Mouse (Mus musculus) megakaryocyte progenitor cell, adult 5-6 weeks (primary cell): ENCODE measurements around the gene Vipas39. TPM values are rescaled to one million over a fixed set of nuclear protein-coding genes. Genes with fewer than 3 reads are reported as not detected.

Experiments used
- ATAC-seq: replicated peaks from 2 replicates; pipeline ENCODE4 v1.8.0; 2016; ENCODE audit warnings: mild to moderate bottlenecking, moderate TSS enrichment, inconsistent platforms; ENCODE audit not compliant: poor library complexity
- total RNA-seq, 2 experiments: library from RNA; stranded (forward) in 1 of 2; stranded (reverse) in 1 of 2; fragments of 157-497, 149-512 nt in 1 of 2; fragments of 200-1000 nt in 1 of 2; gene quantifications; 2 replicates each; pipeline versions ENCODE4 v1.2.3 to v1.2.4; 2015 to 2017

Vipas39 gene
- total RNA-seq, 2 experiments from 2014 or later: 24.7 to 40.1 TPM

GRCm38 (mm10) chr12:87199973-87200586 lies 66.0 kb downstream of the Vipas39 start, which contains the start of gene Tmed8:
TSS of gene Tmed8 (minus strand) at chr12:87200454.
- peak; percentile 82 for ATAC-seq

- peak; percentile 30 for ATAC-seq
Measured at GRCm38 (mm10) chr12:87199206-87199972, 66.7 kb downstream of the Vipas39 start, which contains the start of gene Samd15. TSS of gene Samd15 (plus strand) at chr12:87199723.

GRCm38 (mm10) chr12:87198792-87199191 lies 67.3 kb downstream of the Vipas39 start:
- no peak for ATAC-seq

GRCm38 (mm10) chr12:87196310-87196709 lies 69.7 kb downstream of the Vipas39 start:
- ATAC-seq: no peak

- ATAC-seq: no peak
Measured at GRCm38 (mm10) chr12:87195069-87195468, 71.0 kb downstream of the Vipas39 start.

GRCm38 (mm10) chr12:87193008-87193407 lies 73.0 kb downstream of the Vipas39 start:
- ATAC-seq: peak; percentile 74

Other genes starting within 250 kb of the Vipas39 start
- gene Tmem63c, start 244.9 kb downstream of the Vipas39 start, total RNA-seq (2015): not detected in 2 replicates
- gene Tmem63c, start 244.9 kb downstream of the Vipas39 start, total RNA-seq (2017): not detected in 2 replicates
- gene Ngb, start 163.7 kb downstream of the Vipas39 start, total RNA-seq (2015): 0.49 TPM in 1 of 2 replicates, not detected in the other
- 0.51 and 0.75 TPM in 2 replicates for gene Ngb, start 163.7 kb downstream of the Vipas39 start, total RNA-seq (2017)
- gene Gstz1, start 119.1 kb downstream of the Vipas39 start, total RNA-seq (2015): 30.9 and 31.3 TPM in 2 replicates
- 26.1 and 27.1 TPM in 2 replicates for gene Gstz1, start 119.1 kb downstream of the Vipas39 start, total RNA-seq (2017)
- 6.4 and 7.7 TPM in 2 replicates for gene Pomt2, start 118.3 kb downstream of the Vipas39 start, total RNA-seq (2015)
- 10.3 and 10.9 TPM in 2 replicates for gene Pomt2, start 118.3 kb downstream of the Vipas39 start, total RNA-seq (2017)
- gene Samd15, start 66.5 kb downstream of the Vipas39 start, total RNA-seq (2015): 0.61 and 1.2 TPM in 2 replicates
- 0.47 and 0.75 TPM in 2 replicates for gene Samd15, start 66.5 kb downstream of the Vipas39 start, total RNA-seq (2017)
- gene Tmed8, start 65.8 kb downstream of the Vipas39 start, total RNA-seq (2015): 5.9 and 7.0 TPM in 2 replicates
- 6.5 and 7.5 TPM in 2 replicates for gene Tmed8, start 65.8 kb downstream of the Vipas39 start, total RNA-seq (2017)
- 0.30 TPM in 1 of 2 replicates, not detected in the other for gene Noxred1, start 27.5 kb downstream of the Vipas39 start, total RNA-seq (2015)
- gene Noxred1, start 27.5 kb downstream of the Vipas39 start, total RNA-seq (2017): 0.24 and 0.50 TPM in 2 replicates
- gene Ahsa1, start 223 bp upstream of the Vipas39 start, total RNA-seq (2015): 97.9 and 114 TPM in 2 replicates
- gene Ahsa1, start 223 bp upstream of the Vipas39 start, total RNA-seq (2017): 313 and 335 TPM in 2 replicates
- not detected in 2 replicates for gene Ism2, start 33.4 kb upstream of the Vipas39 start, total RNA-seq (2015)
- not detected in 2 replicates for gene Ism2, start 33.4 kb upstream of the Vipas39 start, total RNA-seq (2017)
- gene Sptlc2, start 122.1 kb upstream of the Vipas39 start, total RNA-seq (2015): 199 and 210 TPM in 2 replicates
- 128 and 138 TPM in 2 replicates for gene Sptlc2, start 122.1 kb upstream of the Vipas39 start, total RNA-seq (2017)
- gene Slirp, start 177.6 kb upstream of the Vipas39 start, total RNA-seq (2015): 111 and 120 TPM in 2 replicates
- 49.4 and 79.7 TPM in 2 replicates for gene Slirp, start 177.6 kb upstream of the Vipas39 start, total RNA-seq (2017)
- 39.7 and 47.1 TPM in 2 replicates for gene Alkbh1, start 177.8 kb upstream of the Vipas39 start, total RNA-seq (2015)
- 57.2 and 82.5 TPM in 2 replicates for gene Alkbh1, start 177.8 kb upstream of the Vipas39 start, total RNA-seq (2017)
- gene Snw1, start 206.0 kb upstream of the Vipas39 start, total RNA-seq (2015): 54.8 and 56.1 TPM in 2 replicates
- gene Snw1, start 206.0 kb upstream of the Vipas39 start, total RNA-seq (2017): 173 and 192 TPM in 2 replicates
- gene Gm5788, start 228.5 kb upstream of the Vipas39 start, total RNA-seq (2015): not detected in 2 replicates
- not detected in 2 replicates for gene Gm5788, start 228.5 kb upstream of the Vipas39 start, total RNA-seq (2017)
- gene Gm8300, start 248.1 kb upstream of the Vipas39 start, total RNA-seq (2015): not detected in 2 replicates
- not detected in 2 replicates for gene Gm8300, start 248.1 kb upstream of the Vipas39 start, total RNA-seq (2017)